Mouse (Mus musculus): ENCODE measurements at regions not wholly inside any gene's neighbourhood (a gene's known extent, or its start where the extent isn't known, plus 50 kb on each side); places are given as distances from the start of the nearest gene placed in this dataset.

GRCm38 (mm10) chr8:34651750-34652149 lies 540.2 kb upstream of the Gm10131 start:
- no peak for DNase-seq (ENCODE audit: low read depth, low spot score)

GRCm38 (mm10) chr8:34628221-34628620 lies 516.7 kb upstream of the Gm10131 start:
- DNase-seq (ENCODE audit: low read depth, low spot score) = peak; percentile 51

- DNase-seq (ENCODE audit: low read depth, low spot score) = no peak
Observed at GRCm38 (mm10) chr8:34625670-34626069, 514.1 kb upstream of the Gm10131 start.

GRCm38 (mm10) chr8:34623783-34624182 lies 512.2 kb upstream of the Gm10131 start:
- no peak for DNase-seq (ENCODE audit: low read depth, low spot score)

GRCm38 (mm10) chr8:34622177-34623114 lies 510.9 kb upstream of the Gm10131 start:
- DNase-seq (ENCODE audit: low read depth, low spot score) = peak; percentile 66

- peak; percentile 77 for DNase-seq (ENCODE audit: low read depth, low spot score)
Observed at GRCm38 (mm10) chr8:34618046-34618445, 506.5 kb upstream of the Gm10131 start.

GRCm38 (mm10) chr8:34614987-34615386 lies 503.4 kb upstream of the Gm10131 start:
- no peak for DNase-seq (ENCODE audit: low read depth, low spot score)

GRCm38 (mm10) chr8:34614031-34614526 lies 502.5 kb upstream of the Gm10131 start:
- no peak for DNase-seq (ENCODE audit: low read depth, low spot score)

- no peak for DNase-seq (ENCODE audit: low read depth, low spot score)
Observed at GRCm38 (mm10) chr8:34613138-34613537, 501.6 kb upstream of the Gm10131 start.

- no peak for DNase-seq (ENCODE audit: low read depth, low spot score)
Observed at GRCm38 (mm10) chr8:34612396-34612795, 500.9 kb upstream of the Gm10131 start.

- DNase-seq (ENCODE audit: low read depth, low spot score) = no peak
Observed at GRCm38 (mm10) chr8:34610186-34610585, 498.6 kb upstream of the Gm10131 start.

- DNase-seq (ENCODE audit: low read depth, low spot score) = no peak
Observed at GRCm38 (mm10) chr8:34607426-34607825, 495.9 kb upstream of the Gm10131 start.

GRCm38 (mm10) chr8:34605031-34605430 lies 493.5 kb upstream of the Gm10131 start:
- no peak for DNase-seq (ENCODE audit: low read depth, low spot score)

- DNase-seq (ENCODE audit: low read depth, low spot score) = no peak
Observed at GRCm38 (mm10) chr8:34604581-34604980, 493.0 kb upstream of the Gm10131 start.

- no peak for DNase-seq (ENCODE audit: low read depth, low spot score)
Observed at GRCm38 (mm10) chr8:34601426-34601953, 490.0 kb upstream of the Gm10131 start.

GRCm38 (mm10) chr8:34600880-34601279 lies 489.3 kb upstream of the Gm10131 start:
- no peak for DNase-seq (ENCODE audit: low read depth, low spot score)

- no peak for DNase-seq (ENCODE audit: low read depth, low spot score)
Observed at GRCm38 (mm10) chr8:34596593-34596992, 485.1 kb upstream of the Gm10131 start.

- DNase-seq (ENCODE audit: low read depth, low spot score) = no peak
Observed at GRCm38 (mm10) chr8:34590976-34591749, 479.6 kb upstream of the Gm10131 start.

GRCm38 (mm10) chr8:34578043-34578442 lies 466.5 kb upstream of the Gm10131 start:
- no peak for DNase-seq (ENCODE audit: low read depth, low spot score)

GRCm38 (mm10) chr8:34574009-34574408 lies 462.5 kb upstream of the Gm10131 start:
- no peak for DNase-seq (ENCODE audit: low read depth, low spot score)

- no peak for DNase-seq (ENCODE audit: low read depth, low spot score)
Observed at GRCm38 (mm10) chr8:34573007-34573881, 461.7 kb upstream of the Gm10131 start.

All from ES-CJ7 (cell line).